Mouse (Mus musculus) bone marrow macrophage, adult 2 months (primary cell): ENCODE data around the gene Il17rb.

ENCODE experiments used
- CTCF ChIP-seq: IDR thresholded peaks from 2 replicates; pipeline ENCODE4 v1.5.1; 2012; ENCODE audit warnings: low read depth, mild to moderate bottlenecking, low read length, moderate library complexity
- POLR2A ChIP-seq: IDR thresholded peaks from 2 replicates; pipeline ENCODE4 v1.6.1; 2012; ENCODE audit warnings: mild to moderate bottlenecking, low read depth, low read length, borderline replicate concordance

DNA sequence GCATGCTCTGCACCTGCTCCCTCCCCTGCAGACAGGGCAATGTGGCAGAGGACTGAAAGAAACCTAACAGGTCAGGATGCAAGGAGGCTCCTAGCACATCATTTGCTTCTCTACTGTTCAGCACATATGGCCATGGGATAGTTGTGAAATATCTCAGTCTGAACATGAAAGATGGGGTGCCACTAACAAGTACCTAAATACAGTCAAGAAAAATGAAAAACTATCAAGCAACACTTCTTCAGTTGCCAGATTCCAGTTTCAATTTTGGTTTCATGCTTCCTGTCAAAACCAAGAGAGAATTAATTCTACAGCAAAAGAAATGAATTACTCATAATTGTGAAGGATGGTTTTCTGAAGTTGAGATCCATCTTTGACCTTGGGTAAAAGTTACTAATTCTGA, 51.3 kb downstream of the Il17rb start:
- TF ChIP-seq POLR2A (no peak), CTCF (no peak)
